Mouse (Mus musculus): Measurements from ENCODE around the gene Harbi1. TPM values are rescaled to one million over a fixed set of nuclear protein-coding genes. Genes with fewer than 3 reads are reported as not detected.
"Not testable (repeated sequence)": the region's sequence is repeated elsewhere in the genome, so short reads cannot be mapped to it uniquely, and the experiment has no call there.

Gene Harbi1
- polyA plus RNA-seq, 1 experiment from 2014 or later = 18.2 TPM

DNA sequence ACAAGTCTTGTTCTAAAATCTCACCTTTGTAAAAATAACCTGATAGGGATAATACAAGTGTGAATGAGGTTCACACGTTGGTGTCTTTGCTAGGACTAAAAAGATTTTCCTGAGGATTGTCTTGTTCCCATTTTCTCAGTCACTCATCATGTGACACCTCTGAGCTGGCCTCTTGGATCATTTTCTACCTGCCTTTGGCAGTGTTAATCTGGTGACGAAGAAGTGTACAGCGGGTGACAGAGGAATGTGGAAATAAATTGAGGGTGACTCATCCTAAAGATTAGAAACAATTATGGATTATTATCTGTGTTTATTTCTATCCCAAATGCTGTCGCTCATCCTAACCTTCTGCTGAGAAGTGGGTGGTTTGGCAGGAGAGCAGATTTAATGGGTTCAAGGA lies 12.7 kb downstream of the Harbi1 start:
- Histone ChIP-seq H3K27me3 (no peaks in the 10 kb centered on the region), H3K4me2 (no peak overlapping the region), H3K4me1 (replicated peaks) (no peaks in the 10 kb centered on the region), H3K9ac (no peak overlapping the region), H3K4me3 (no peak overlapping the region), H3K27ac (replicated peaks) (no peak overlapping the region), H3K9me3 (no peaks in the 10 kb centered on the region), H3K36me3 (0 out of 2 replicates have a peak, but pooled peaks cover 9% of the 10 kb centered on the region)
- WGBS = 79% methylated on average over 4 of the region's 4 CpGs
- ATAC-seq (ENCODE audit: low FRiP score, low read depth) = no peak

DNA sequence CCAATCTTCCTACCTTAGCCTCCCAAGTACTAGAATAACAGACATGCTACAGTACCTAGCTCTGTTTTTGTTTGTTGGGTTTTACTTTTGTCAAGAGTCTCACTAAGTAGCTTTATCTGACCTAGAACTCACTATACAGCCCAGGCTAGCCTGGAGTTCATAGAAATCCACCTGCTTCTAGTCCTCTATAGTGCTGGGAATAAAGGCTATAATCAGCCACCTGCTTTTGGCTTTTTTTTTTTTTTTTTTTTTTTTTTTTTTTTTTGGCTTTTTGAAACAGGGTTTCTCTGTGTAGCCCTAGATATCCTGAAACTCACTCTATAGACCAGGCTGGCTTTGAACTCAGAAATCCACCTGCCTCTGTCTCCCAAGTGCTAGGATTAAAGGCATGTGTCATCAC lies 13.3 kb downstream of the Harbi1 start:
- Histone ChIP-seq H3K4me1 (replicated peaks) (no peaks in the 10 kb centered on the region), H3K9ac (no peak overlapping the region), H3K27ac (replicated peaks) (no peak overlapping the region), H3K9me3 (no peaks in the 10 kb centered on the region), H3K4me3 (no peak overlapping the region), H3K36me3 (0 out of 2 replicates have a peak, but pooled peaks cover 6% of the 10 kb centered on the region), H3K4me2 (no peak overlapping the region), H3K27me3 (no peaks in the 10 kb centered on the region)
- ATAC-seq (ENCODE audit: low FRiP score, low read depth) = no peak

DNA sequence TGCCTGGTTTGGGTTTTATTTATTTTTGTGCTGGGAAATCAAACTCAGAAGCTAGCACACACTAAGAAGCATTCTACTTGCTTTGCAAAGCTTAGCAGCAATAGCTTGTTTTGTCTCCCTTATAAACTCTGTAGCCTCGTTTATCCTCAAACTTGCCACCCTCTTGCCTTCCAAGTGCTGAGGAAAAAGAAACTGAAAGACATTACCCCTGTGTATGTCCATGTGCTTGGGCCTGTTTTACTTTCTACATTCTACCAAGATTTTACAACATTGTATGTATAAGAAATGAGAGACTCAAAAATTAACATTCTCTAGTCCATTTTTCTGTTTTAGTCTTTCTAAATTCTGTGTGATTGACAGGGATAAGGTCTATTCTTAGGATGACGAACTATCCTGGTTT lies 14.1 kb downstream of the Harbi1 start:
- WGBS = 76% methylated on average over 2 of the region's 2 CpGs
- H3K4me2 ChIP-seq = no peak overlapping the region
- no peak for ATAC-seq (ENCODE audit: low FRiP score, low read depth)

DNA sequence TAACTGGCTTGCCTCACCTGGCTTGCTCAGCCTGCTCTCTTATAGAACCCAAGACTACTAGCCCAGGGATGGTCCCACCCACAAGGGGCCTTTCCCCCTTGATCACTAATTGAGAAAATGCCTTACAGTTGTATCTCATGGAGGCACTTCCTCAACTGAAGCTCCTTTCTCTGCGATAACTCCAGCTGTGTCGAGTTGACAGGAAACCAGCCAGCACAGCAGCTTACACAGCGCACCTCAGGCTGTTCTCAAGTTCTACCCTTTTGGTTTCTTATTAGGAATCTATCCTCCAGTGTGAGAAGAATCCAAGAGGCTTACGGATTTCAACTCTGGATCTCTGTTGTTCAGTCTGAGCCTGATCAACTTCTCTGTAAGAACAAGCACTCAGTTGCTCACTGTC lies 14.8 kb downstream of the Harbi1 start:
- H3K9me3 ChIP-seq; H3K4me2 ChIP-seq; H3K27ac ChIP-seq (replicated peaks); ATAC-seq (ENCODE audit: low FRiP score, low read depth); H3K9ac ChIP-seq; H3K36me3 ChIP-seq; H3K27me3 ChIP-seq; H3K4me3 ChIP-seq; H3K4me1 ChIP-seq (replicated peaks): not testable (repeated sequence)
- 66% methylated on average over 4 of the region's 4 CpGs for WGBS

More for the DNA sequence above, 14.1 kb downstream of the Harbi1 start:
- no peaks in the 10 kb centered on the region for H3K27me3 ChIP-seq
- no peak overlapping the region for H3K9ac ChIP-seq
- no peak overlapping the region for H3K4me3 ChIP-seq
- 0 out of 2 replicates have a peak, but pooled peaks cover 6% of the 10 kb centered on the region for H3K36me3 ChIP-seq
- H3K27ac ChIP-seq (replicated peaks) = no peak overlapping the region
- H3K9me3 ChIP-seq = no peaks in the 10 kb centered on the region
- no peaks in the 10 kb centered on the region for H3K4me1 ChIP-seq (replicated peaks)

DNA sequence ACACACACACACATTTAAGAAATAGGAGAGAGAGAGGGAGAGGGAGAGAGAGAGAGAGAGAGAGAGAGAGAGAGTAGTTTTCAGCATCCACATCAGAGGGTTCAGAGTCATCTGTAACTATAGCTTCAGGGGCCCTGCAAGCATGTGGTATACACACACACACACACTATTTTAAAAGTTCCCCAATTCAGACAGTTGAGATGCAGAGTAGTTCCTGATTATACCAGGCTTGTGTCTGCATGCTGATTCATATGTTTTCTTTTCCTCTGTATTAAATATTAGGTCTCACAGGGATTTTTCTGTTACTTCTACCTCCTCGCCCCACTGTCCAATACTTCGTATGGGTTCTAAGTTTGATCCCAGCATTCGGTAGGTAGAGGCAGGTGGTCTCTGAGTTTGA lies 16.4 kb downstream of the Harbi1 start:
- ATAC-seq (ENCODE audit: low FRiP score, low read depth) = no peak
- H3K9me3 ChIP-seq = no peaks in the 10 kb centered on the region
- 94% methylated on average over 3 of the region's 3 CpGs for WGBS
- no peaks in the 10 kb centered on the region for H3K27me3 ChIP-seq
- no peak overlapping the region for H3K27ac ChIP-seq (replicated peaks)
- H3K4me2 ChIP-seq = no peak overlapping the region
- no peak overlapping the region for H3K9ac ChIP-seq
- peaks cover 11% of the 10 kb centered on the region for H3K4me1 ChIP-seq (replicated peaks)
- no peak overlapping the region for H3K4me3 ChIP-seq
- no peaks in the 10 kb centered on the region for H3K36me3 ChIP-seq

DNA sequence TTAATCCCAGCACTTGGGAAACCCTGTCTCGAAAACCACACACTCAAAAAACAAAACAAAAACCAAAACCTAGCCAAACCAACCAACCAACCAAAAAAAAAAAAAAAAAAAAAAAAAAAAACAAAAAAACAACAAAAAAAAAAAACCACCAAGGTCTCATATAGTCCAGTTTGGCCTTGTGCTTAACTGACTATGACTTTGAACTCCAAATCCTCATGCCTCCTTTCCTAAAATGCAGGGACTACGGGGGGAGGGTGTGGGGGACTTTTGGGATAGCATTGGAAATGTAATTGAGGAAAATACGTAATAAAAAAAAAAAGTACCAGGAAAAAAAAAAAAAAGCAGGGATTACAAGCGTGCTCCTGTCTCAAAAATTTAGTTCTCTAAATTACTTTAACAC lies 18.9 kb downstream of the Harbi1 start:
- Histone ChIP-seq H3K4me3 (peak overlapping the region; percentile 100), H3K4me1 (replicated peaks) (peaks cover 16% of the 10 kb centered on the region), H3K36me3 (no peaks in the 10 kb centered on the region), H3K9me3 (no peaks in the 10 kb centered on the region), H3K27ac (replicated peaks) (peak overlapping the region; percentile 95; the same call in 1 of the 2 replicates), H3K9ac (peak overlapping the region; percentile 24; the same call in 1 of the 2 replicates), H3K4me2 (peak overlapping the region; percentile 58), H3K27me3 (no peaks in the 10 kb centered on the region)
- WGBS = 24% methylated on average over 4 of the region's 4 CpGs
- ATAC-seq (ENCODE audit: low FRiP score, low read depth) = no peak

DNA sequence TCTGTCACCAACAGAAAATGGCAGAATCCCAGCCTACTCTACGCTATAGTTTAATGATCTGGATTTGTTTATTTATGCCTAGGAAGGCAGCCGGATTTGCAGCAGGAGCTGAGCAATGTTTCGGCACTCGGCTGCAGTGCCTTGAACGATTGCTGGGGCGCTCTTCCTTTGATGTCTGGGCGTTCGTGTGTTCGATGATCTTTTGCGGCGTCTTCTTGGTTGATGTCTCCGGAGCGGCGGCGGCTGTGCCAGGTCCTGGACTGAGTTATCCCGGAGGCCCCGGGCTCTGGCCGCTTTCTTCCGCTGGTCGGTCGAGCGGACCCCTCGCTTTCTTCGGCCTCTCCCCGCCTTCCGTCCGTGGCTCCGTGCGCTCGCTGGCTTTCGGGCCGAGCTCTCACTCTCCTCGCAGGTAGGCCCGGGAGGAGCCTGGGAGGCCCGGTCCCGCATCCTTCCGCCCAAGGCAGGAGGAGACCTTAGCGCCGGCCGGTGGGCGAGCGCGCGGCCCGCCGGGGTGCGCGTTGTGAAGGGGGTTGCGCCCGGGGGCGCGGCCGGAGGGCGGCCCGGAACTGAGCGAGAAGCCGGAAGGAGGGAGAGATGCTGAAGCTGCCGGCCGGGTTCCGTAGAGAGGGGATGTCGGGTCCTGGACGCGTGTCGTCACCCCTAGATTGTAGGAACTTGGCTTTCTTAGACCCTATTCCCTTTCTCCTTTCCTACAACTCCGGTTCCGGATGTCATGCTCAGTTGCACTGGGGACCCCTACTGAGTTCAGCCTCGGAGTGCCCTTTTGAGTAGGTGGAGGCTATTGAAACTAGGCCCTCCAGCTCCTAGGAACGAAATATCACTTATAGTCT lies 19.5 kb downstream of the Harbi1 start, which contains the start of gene Ambra1:
Gene Ambra1 (plus strand): TSS at position 164 of the 851 bp plus-strand sequence.
- Histone ChIP-seq H3K9ac (peak within 1 kb of the TSS; percentile 97), H3K4me1 (replicated peaks) (peaks cover 16% of the 10 kb centered on the region), H3K27me3 (no peaks in the 10 kb centered on the region), H3K4me3 (peak within 1 kb of the TSS; percentile 100), H3K9me3 (no peaks in the 10 kb centered on the region), H3K36me3 (no peaks in the 10 kb centered on the region), H3K27ac (replicated peaks) (peak within 1 kb of the TSS; percentile 95), H3K4me2 (peak within 1 kb of the TSS; percentile 58)
- under 1% methylated on average over 68 of the region's 68 CpGs for WGBS
- ATAC-seq (ENCODE audit: low FRiP score, low read depth) = peak; percentile 90

DNA sequence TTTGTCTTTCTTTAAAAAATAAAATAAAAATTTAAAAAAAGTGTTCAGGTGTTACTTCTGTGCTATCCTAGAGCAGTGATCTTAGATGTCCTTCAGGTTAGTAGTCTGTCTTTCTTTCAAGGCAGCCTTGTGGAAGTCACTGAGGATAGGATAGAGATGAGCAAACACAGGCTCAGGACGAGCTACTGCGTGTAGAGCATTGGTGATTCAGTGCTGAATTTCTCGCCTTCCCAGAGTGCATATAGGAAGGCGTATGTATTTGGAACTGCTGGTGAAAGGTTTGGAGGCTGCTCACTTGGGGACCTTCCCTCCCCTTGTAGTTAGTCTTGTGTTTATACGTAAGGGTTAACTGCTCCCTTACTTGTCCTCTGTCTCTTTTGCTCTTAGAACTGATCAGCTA lies 24.6 kb downstream of the Harbi1 start:
- H3K4me3 ChIP-seq = no peak overlapping the region
- peaks cover 16% of the 10 kb centered on the region for H3K4me1 ChIP-seq (replicated peaks)
- no peaks in the 10 kb centered on the region for H3K27me3 ChIP-seq
- ATAC-seq (ENCODE audit: low FRiP score, low read depth) = no peak
- WGBS = 94% methylated on average over 5 of the region's 5 CpGs
- H3K9ac ChIP-seq = no peak overlapping the region
- no peaks in the 10 kb centered on the region for H3K9me3 ChIP-seq
- no peaks in the 10 kb centered on the region for H3K36me3 ChIP-seq
- no peak overlapping the region for H3K4me2 ChIP-seq
- no peak overlapping the region for H3K27ac ChIP-seq (replicated peaks)

DNA sequence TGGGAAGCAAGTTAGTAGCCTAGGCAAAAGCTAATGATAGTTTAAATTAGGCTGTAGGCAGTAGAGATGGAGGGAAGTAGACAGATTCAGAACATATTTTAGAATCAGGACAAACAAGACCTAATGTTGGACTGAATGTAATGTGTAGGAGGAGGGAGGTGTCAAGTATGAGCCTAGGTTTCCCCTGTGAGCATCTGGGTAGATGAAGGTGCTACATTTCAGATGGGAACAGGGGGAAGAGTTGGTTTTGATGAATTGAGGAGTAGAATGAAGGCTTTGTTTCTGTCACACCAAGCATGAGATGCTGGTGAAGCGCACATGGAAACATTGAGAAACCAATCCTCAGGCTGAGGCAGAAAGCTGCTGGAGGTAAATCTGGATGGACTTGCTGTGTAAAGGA lies 28.9 kb downstream of the Harbi1 start:
- H3K4me3 ChIP-seq = no peak overlapping the region
- H3K4me1 ChIP-seq (replicated peaks) = no peaks in the 10 kb centered on the region
- H3K4me2 ChIP-seq = no peak overlapping the region
- 90% methylated on average over 1 of the region's 1 CpGs for WGBS
- ATAC-seq (ENCODE audit: low FRiP score, low read depth) = no peak
- no peaks in the 10 kb centered on the region for H3K27me3 ChIP-seq
- H3K27ac ChIP-seq (replicated peaks) = no peak overlapping the region
- no peaks in the 10 kb centered on the region for H3K36me3 ChIP-seq
- no peaks in the 10 kb centered on the region for H3K9me3 ChIP-seq
- H3K9ac ChIP-seq = no peak overlapping the region

DNA sequence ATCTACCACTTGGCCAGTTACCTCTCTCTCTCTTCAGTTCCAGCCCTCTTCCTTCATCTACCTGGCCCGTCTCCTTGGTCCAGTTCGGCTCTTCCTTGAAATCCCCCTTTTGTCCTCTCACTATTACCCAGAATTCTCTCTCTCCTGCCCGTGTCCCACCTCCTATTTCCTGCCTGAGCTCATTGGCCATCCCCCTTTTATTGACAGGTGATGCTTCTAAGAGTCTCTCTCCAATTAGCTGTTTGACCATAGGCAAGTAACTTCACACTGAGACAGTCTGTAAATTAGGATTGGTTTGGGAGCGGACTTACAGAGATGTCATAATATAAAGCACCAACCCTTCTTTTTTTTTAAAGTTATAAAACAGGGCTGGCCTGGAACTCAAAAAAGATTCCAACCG lies 34.0 kb downstream of the Harbi1 start:
- Histone ChIP-seq H3K4me2 (no peak overlapping the region), H3K27me3 (no peaks in the 10 kb centered on the region), H3K9ac (no peak overlapping the region), H3K4me3 (no peak overlapping the region), H3K9me3 (no peaks in the 10 kb centered on the region), H3K4me1 (replicated peaks) (peaks cover under 1% of the 10 kb centered on the region; the same call in 1 of the 2 replicates), H3K36me3 (no peaks in the 10 kb centered on the region), H3K27ac (replicated peaks) (no peak overlapping the region)
- 88% methylated on average over 5 of the region's 5 CpGs for WGBS
- ATAC-seq (ENCODE audit: low FRiP score, low read depth) = no peak

DNA sequence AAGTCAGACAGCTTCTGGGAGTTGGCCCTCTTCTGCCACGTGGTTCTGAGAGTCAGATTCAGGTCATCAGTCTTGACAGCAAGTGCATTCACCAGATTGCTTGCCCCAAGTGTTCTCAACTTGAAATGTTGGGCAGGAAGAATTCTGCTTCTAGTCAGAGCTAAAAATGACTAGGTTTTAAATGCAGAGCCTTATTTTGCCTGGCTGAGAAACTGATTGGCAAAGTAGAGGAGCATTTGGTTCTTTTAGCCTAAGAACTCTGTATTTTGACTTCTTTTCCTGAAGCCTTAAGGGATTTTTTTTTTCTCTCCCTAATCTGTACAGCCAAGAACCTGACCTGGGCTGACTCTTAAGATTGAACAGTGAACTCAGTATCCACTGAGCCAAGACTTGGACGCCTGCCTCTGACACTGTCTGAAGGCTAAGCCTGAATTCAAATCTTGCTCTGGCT lies 39.2 kb downstream of the Harbi1 start:
- no peak overlapping the region for H3K27ac ChIP-seq (replicated peaks)
- H3K4me2 ChIP-seq = no peak overlapping the region
- no peak overlapping the region for H3K4me3 ChIP-seq
- H3K4me1 ChIP-seq (replicated peaks) = peaks cover 7% of the 10 kb centered on the region; the same call in 1 of the 2 replicates
- H3K36me3 ChIP-seq = no peaks in the 10 kb centered on the region
- no peaks in the 10 kb centered on the region for H3K27me3 ChIP-seq
- WGBS = 64% methylated on average over 2 of the region's 2 CpGs
- no peak overlapping the region for H3K9ac ChIP-seq
- ATAC-seq (ENCODE audit: low FRiP score, low read depth) = no peak
- H3K9me3 ChIP-seq = no peaks in the 10 kb centered on the region

Measured in hindbrain, embryonic 15.5 days (tissue).